Mouse (Mus musculus) heart, embryonic 10.5 days (tissue): ENCODE data around the gene Smox. TPM values are rescaled to one million over a fixed set of nuclear protein-coding genes. Genes with fewer than 3 reads are reported as not detected.
A peak's percentile ranks its signal among the peaks of the same experiment; 100 is the strongest.
"Not testable (repeated sequence)": the region's sequence is repeated elsewhere in the genome, so short reads cannot be mapped to it uniquely, and the experiment has no call there.

Experiments
- DNase-seq: peaks from one replicate; pipeline ENCODE4 v3.0.0-alpha.2; 2017; ENCODE audit warnings: low spot score
- H3K27ac ChIP-seq: fragments of 300-500 bp; sonication (generic); 2 replicates; pipeline ENCODE4 v1.5.1; 2016; ENCODE audit warnings: mild to moderate bottlenecking
- H3K27me3 ChIP-seq: fragments of 300-500 bp; sonication (generic); 2 replicates; pipeline ENCODE4 v1.6.1; 2016; ENCODE audit warnings: mild to moderate bottlenecking; ENCODE audit not compliant: poor library complexity, insufficient read depth, severe bottlenecking
- H3K36me3 ChIP-seq: fragments of 300-500 bp; sonication (generic); 2 replicates; pipeline ENCODE4 v1.6.1; 2016; ENCODE audit warnings: mild to moderate bottlenecking, moderate library complexity
- H3K4me1 ChIP-seq: fragments of 300-500 bp; sonication (generic); 2 replicates; pipeline ENCODE4 v1.6.1; 2016; ENCODE audit warnings: mild to moderate bottlenecking
- H3K4me3 ChIP-seq: fragments of 300-500 bp; sonication (generic); 2 replicates; pipeline ENCODE4 v1.5.1; 2016; ENCODE audit warnings: mild to moderate bottlenecking, moderate library complexity
- H3K9me3 ChIP-seq: fragments of 300-500 bp; sonication (generic); 2 replicates; pipeline ENCODE4 v1.6.1; 2016; ENCODE audit warnings: mild to moderate bottlenecking, moderate library complexity
- WGBS: fragments of 180-500 bp; shearing (Covaris S2); methylation state at CpG from one replicate; pipeline ENCODE4 v1.1.7; 2016; 5-methylcytosine and 5-hydroxymethylcytosine counted together
- polyA plus RNA-seq: library from polyadenylated mRNA; unstranded; fragments of >200 nt; fragmentation: Nextera tagmentation; extraction: Ambion mirVana; gene quantifications from 2 replicates; pipeline ENCODE4 v1.2.1, GENCODE M21; 2016

Smox gene
- polyA plus RNA-seq, 1 experiment from 2014 or later: 28.0 TPM

DNA sequence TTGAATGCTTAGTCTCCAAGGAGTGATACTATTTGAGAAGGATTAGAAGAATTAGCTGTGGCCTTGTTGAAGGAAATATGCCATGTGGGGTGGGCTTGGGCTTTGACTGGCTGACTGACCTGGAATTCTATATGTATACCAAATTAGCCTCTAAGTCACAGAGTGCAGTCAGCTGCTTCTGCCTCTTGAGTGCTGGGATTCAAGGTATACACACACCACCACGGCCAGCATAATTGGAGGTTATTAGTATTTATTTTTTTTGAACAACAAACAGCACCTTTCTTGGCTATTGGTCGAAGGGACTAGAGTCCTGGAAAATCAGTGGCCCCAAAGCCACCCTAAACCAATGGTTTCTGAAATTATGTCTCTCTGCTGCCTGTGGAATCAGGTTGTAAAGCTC, 24.6 kb upstream of the Smox start:
- Histone ChIP-seq H3K27me3 (no peaks in the 10 kb centered on the region), H3K9me3 (no peaks in the 10 kb centered on the region), H3K4me1 (no peaks in the 10 kb centered on the region), H3K27ac (no peak overlapping the region), H3K36me3 (no peaks in the 10 kb centered on the region), H3K4me3 (no peak overlapping the region)
- 71% methylated on average over 2 of the region's 2 CpGs for WGBS
- DNase-seq: peak; percentile 16

GRCm38 (mm10) chr2:131469916-131470315, 21.4 kb upstream of the Smox start:
- H3K4me1 ChIP-seq: no peaks in the 10 kb centered on the region
- H3K27me3 ChIP-seq: no peaks in the 10 kb centered on the region
- no peak overlapping the region for H3K4me3 ChIP-seq
- H3K36me3 ChIP-seq: no peaks in the 10 kb centered on the region
- 56% methylated on average over 1 of the region's 1 CpGs for WGBS
- DNase-seq: peak; percentile 48
- no peak overlapping the region for H3K27ac ChIP-seq
- no peaks in the 10 kb centered on the region for H3K9me3 ChIP-seq

GRCm38 (mm10) chr2:131473749-131474148, 17.5 kb upstream of the Smox start:
- Histone ChIP-seq H3K9me3 (no peaks in the 10 kb centered on the region), H3K36me3 (no peaks in the 10 kb centered on the region), H3K27me3 (no peaks in the 10 kb centered on the region), H3K27ac (no peak overlapping the region), H3K4me3 (no peak overlapping the region), H3K4me1 (no peaks in the 10 kb centered on the region)
- DNase-seq: peak; percentile 45
- WGBS: 77% methylated on average over 6 of the region's 6 CpGs

- H3K27me3 ChIP-seq, H3K27ac ChIP-seq, H3K4me3 ChIP-seq, H3K36me3 ChIP-seq, H3K9me3 ChIP-seq, H3K4me1 ChIP-seq: not testable (repeated sequence)
- 86% methylated on average over 5 of the region's 5 CpGs for WGBS
- DNase-seq: peak; percentile 56
Measured at GRCm38 (mm10) chr2:131477105-131477504, 14.2 kb upstream of the Smox start.

GRCm38 (mm10) chr2:131477917-131478316, 13.4 kb upstream of the Smox start:
- DNase-seq: peak; percentile 55
- H3K9me3 ChIP-seq: no peaks in the 10 kb centered on the region
- H3K27ac ChIP-seq: no peak overlapping the region
- H3K4me3 ChIP-seq: no peak overlapping the region
- H3K4me1 ChIP-seq: no peaks in the 10 kb centered on the region
- no peaks in the 10 kb centered on the region for H3K36me3 ChIP-seq
- no peaks in the 10 kb centered on the region for H3K27me3 ChIP-seq
- WGBS: 80% methylated on average over 6 of the region's 6 CpGs

DNA sequence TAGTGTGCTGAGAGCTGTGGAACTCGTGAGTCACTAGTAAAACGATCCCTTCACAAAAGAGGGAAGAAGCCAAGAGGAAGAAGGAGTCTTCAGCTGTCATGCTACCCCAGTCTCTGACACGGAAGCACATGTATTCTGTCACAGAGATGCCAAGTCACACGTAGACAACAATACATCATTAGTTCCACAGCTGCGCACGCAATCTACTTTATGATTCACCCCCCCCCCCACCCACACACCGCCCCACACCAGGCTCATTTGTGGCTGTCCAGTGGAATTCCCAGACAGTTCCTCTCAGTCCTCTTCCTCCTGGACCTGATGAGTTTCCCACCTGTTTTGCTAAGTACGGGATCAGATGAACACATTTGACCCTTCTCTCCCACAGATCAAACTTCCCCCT, 12.9 kb upstream of the Smox start:
- H3K36me3 ChIP-seq: no peaks in the 10 kb centered on the region
- H3K4me1 ChIP-seq: no peaks in the 10 kb centered on the region
- H3K27ac ChIP-seq: no peak overlapping the region
- H3K4me3 ChIP-seq: no peak overlapping the region
- DNase-seq: peak; percentile 53
- no peaks in the 10 kb centered on the region for H3K9me3 ChIP-seq
- no peaks in the 10 kb centered on the region for H3K27me3 ChIP-seq
- 80% methylated on average over 8 of the region's 8 CpGs for WGBS

- DNase-seq: no peak
- WGBS: 87% methylated on average over 4 of the region's 4 CpGs
- H3K4me3 ChIP-seq: no peak overlapping the region
- H3K27me3 ChIP-seq: no peaks in the 10 kb centered on the region
- no peaks in the 10 kb centered on the region for H3K9me3 ChIP-seq
- H3K36me3 ChIP-seq: no peaks in the 10 kb centered on the region
- H3K4me1 ChIP-seq: no peaks in the 10 kb centered on the region
- H3K27ac ChIP-seq: no peak overlapping the region
Measured at GRCm38 (mm10) chr2:131478916-131479315, 12.4 kb upstream of the Smox start.

GRCm38 (mm10) chr2:131481733-131482132, 9.6 kb upstream of the Smox start:
- 76% methylated on average over 1 of the region's 1 CpGs for WGBS
- H3K27me3 ChIP-seq: no peaks in the 10 kb centered on the region
- DNase-seq: no peak
- H3K9me3 ChIP-seq: no peaks in the 10 kb centered on the region
- H3K27ac ChIP-seq: no peak overlapping the region
- H3K4me1 ChIP-seq: no peaks in the 10 kb centered on the region
- H3K4me3 ChIP-seq: no peak overlapping the region
- H3K36me3 ChIP-seq: no peaks in the 10 kb centered on the region

DNA sequence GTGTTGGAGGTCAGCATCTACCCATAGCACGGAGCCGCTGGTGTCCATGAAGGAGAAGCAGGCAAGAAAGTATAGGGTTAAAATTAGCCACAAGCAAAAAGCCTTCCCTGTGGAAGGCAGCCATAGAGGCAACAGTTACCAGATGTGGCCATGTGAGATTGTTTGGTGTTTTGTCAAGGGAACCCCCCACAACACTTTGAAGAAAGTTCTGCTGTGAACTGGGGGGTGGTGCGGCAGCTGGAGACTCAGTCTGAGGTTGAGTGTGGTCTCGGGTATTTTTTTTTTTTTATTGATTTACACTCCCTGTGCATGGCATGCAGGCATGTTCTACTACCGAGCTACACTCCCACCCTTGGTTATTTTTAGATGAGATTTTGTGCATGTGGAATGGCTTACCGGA, 8.8 kb upstream of the Smox start:
- no peaks in the 10 kb centered on the region for H3K27me3 ChIP-seq
- no peaks in the 10 kb centered on the region for H3K36me3 ChIP-seq
- H3K9me3 ChIP-seq: no peaks in the 10 kb centered on the region
- DNase-seq: peak; percentile 42
- 80% methylated on average over 6 of the region's 6 CpGs for WGBS
- no peak overlapping the region for H3K4me3 ChIP-seq
- no peaks in the 10 kb centered on the region for H3K4me1 ChIP-seq
- no peak overlapping the region for H3K27ac ChIP-seq

GRCm38 (mm10) chr2:131483562-131483961, 7.7 kb upstream of the Smox start:
- Histone ChIP-seq H3K4me3 (no peak overlapping the region), H3K27ac (no peak overlapping the region), H3K9me3 (no peaks in the 10 kb centered on the region), H3K4me1 (no peaks in the 10 kb centered on the region), H3K36me3 (no peaks in the 10 kb centered on the region), H3K27me3 (peaks cover 4% of the 10 kb centered on the region; the same call in 1 of the 2 replicates)
- DNase-seq: peak; percentile 53
- WGBS: 69% methylated on average over 7 of the region's 7 CpGs

DNA sequence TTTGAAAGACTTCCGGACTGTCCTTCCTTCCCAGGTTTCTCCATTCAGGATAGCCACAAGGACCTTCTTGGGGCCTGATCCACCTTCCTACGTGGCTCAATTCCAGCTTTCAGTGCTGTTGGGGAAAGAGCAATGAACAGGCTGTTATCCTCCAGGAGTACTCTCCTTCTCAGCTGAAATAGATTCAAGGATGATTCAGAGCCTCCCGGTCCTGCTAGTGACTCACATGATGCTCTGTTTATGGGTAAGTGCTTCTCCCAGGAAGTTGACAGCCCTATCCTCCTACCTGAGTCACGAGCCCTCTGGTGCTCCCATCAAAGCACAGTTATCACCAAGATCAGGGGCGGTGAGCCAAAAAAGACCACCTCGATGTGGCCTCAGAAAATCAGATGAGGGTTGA, 7.1 kb upstream of the Smox start:
- no peak overlapping the region for H3K4me3 ChIP-seq
- H3K9me3 ChIP-seq: no peaks in the 10 kb centered on the region
- 81% methylated on average over 6 of the region's 6 CpGs for WGBS
- no peak for DNase-seq
- no peak overlapping the region for H3K27ac ChIP-seq
- H3K4me1 ChIP-seq: no peaks in the 10 kb centered on the region
- H3K27me3 ChIP-seq: peaks cover 6% of the 10 kb centered on the region; the same call in 1 of the 2 replicates
- H3K36me3 ChIP-seq: no peaks in the 10 kb centered on the region

DNA sequence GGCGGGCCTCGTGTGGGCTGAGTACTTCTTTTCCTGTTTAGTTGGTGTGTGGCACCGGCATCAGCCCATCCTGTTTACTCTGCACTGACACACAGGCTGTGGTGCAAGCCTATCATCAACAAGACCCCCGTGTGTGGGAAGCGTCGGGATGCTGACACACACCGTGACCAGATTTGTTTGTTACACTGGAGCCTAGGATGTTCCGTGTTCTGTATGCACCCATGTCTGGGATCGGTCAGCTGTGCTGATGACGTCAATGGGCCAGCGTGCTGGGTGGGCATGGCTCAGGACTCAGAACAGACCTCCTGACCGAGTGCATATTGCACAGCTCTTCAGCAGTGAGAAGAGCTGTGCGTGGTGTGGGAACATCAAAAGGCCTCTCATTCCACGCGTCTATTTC, 6.2 kb upstream of the Smox start:
- Histone ChIP-seq H3K27me3 (peaks cover 6% of the 10 kb centered on the region; the same call in 1 of the 2 replicates), H3K4me1 (no peaks in the 10 kb centered on the region), H3K36me3 (no peaks in the 10 kb centered on the region), H3K4me3 (no peak overlapping the region), H3K27ac (no peak overlapping the region), H3K9me3 (no peaks in the 10 kb centered on the region)
- peak; percentile 58 for DNase-seq
- 88% methylated on average over 15 of the region's 15 CpGs for WGBS

DNA sequence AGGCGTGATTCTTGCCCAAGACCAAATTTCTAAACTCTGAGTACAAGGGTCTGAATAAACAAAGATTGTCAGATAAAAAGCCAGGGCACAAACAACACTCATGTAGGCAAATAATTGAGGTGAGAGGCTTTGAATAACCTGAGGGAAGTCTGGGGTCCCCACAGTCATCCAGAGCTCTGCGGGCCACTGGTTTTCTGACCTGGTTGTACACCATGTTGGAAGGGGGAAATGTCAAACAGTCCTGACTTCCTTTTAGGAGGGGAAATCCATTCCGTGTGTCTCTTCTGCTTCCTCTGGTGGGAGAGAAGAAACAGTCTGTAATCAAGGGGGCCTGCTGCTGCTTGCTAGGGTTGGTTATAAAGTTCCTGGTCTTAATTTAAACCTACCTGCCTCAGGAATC, 5.2 kb upstream of the Smox start:
- WGBS: 77% methylated on average over 3 of the region's 3 CpGs
- no peaks in the 10 kb centered on the region for H3K4me1 ChIP-seq
- H3K27ac ChIP-seq: no peak overlapping the region
- H3K4me3 ChIP-seq: no peak overlapping the region
- no peaks in the 10 kb centered on the region for H3K9me3 ChIP-seq
- peak; percentile 68 for DNase-seq
- H3K36me3 ChIP-seq: no peaks in the 10 kb centered on the region
- H3K27me3 ChIP-seq: peaks cover 6% of the 10 kb centered on the region; the same call in 1 of the 2 replicates

DNA sequence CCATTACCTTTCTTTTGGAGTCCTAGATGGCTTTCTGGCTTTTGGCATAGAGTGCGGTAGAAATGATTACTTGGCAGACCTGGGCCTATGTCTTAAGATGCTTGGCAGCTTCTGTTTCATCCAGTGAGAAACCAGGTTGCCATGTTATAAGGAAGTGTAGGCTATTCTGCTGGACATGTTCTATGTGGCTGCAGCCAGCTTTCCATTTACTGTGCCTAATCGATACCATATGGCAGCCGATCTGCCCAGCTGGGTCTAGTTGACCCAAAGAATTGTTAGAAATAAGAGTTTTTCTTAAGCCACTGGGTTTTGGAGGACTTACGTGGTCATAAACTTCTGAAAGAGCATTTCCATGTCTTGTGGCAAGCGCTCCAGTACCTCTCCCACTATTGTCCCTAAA, 4.0 kb upstream of the Smox start:
- H3K27me3 ChIP-seq: peaks cover 6% of the 10 kb centered on the region; the same call in 1 of the 2 replicates
- no peak for DNase-seq
- 86% methylated on average over 5 of the region's 5 CpGs for WGBS
- peaks cover 10% of the 10 kb centered on the region for H3K4me1 ChIP-seq
- H3K4me3 ChIP-seq: no peak overlapping the region
- no peak overlapping the region for H3K27ac ChIP-seq
- no peaks in the 10 kb centered on the region for H3K9me3 ChIP-seq
- no peaks in the 10 kb centered on the region for H3K36me3 ChIP-seq
